Mouse (Mus musculus): ENCODE measurements around the gene Vmn1r61. TPM values are rescaled to one million over a fixed set of nuclear protein-coding genes. Genes with fewer than 3 reads are reported as not detected.

The Vmn1r61 gene
- polyA plus RNA-seq (2014; fragmentation: Nextera tagmentation; extraction: Ambion mirVana): not detected in 2 replicates

DNA sequence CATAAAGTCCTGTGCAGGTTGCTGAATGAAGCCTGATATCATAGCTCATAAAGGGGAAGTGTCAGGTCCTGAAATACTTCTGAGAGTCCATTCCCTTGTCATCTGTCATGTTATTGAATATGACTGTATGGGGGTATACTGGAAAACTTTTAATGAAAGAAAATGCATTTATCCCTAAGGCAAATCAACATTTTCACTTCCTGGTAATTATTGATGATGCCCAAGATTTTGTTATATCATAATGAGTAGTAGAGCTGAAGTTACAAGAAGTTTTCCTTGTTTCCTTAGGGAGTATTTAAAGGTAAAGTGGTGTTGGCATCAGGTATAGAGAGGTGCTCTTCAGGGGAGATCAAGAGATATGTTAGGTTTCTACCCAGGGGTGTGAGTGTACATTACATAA is at the start of gene Vmn1r61:
Vmn1r61 (minus strand) TSS at position 101 of the 400 bp plus-strand sequence.
- H3K9ac ChIP-seq (ENCODE audit: low read depth, low read length): no peak within 1 kb of the TSS
- no peak within 1 kb of the TSS for H3K4me3 ChIP-seq (ENCODE audit: low read depth, low read length)
- H3K27me3 ChIP-seq (replicated peaks; ENCODE audit: control insufficient read depth, insufficient read depth, low read length): no peaks in the 10 kb centered on the region
- no peaks in the 10 kb centered on the region for H3K4me1 ChIP-seq (ENCODE audit: control insufficient read depth, insufficient read depth, low read length)
- no peak within 1 kb of the TSS for H3K27ac ChIP-seq (replicated peaks; ENCODE audit: low read depth, low read length)
- peaks cover 4% of the 10 kb centered on the region; the same call in 1 of the 2 replicates for H3K9me3 ChIP-seq (ENCODE audit: control insufficient read depth, low read length)
- DNase-seq (ENCODE audit: low spot score) (no peak), ATAC-seq (ENCODE audit: low read depth) (no peak)
- H3K36me3 ChIP-seq (ENCODE audit: control insufficient read depth, insufficient read depth, low read length): no peaks in the 10 kb centered on the region
- no peak within 1 kb of the TSS for H3K4me2 ChIP-seq (ENCODE audit: low read depth, low read length)

Other genes with a start within 250 kb of the Vmn1r61 start
- gene Vmn1r58, start 199.9 kb downstream of the Vmn1r61 start, polyA plus RNA-seq (2014; fragmentation: Nextera tagmentation; extraction: Ambion mirVana): not detected in 2 replicates
- not detected in 2 replicates for gene Vmn1r59, start 156.5 kb downstream of the Vmn1r61 start, polyA plus RNA-seq (2014; fragmentation: Nextera tagmentation; extraction: Ambion mirVana)
- gene Vmn2r28, start 119.3 kb downstream of the Vmn1r61 start, polyA plus RNA-seq (2014; fragmentation: Nextera tagmentation; extraction: Ambion mirVana): not detected in 2 replicates
- gene Vmn1r60, start 66.0 kb downstream of the Vmn1r61 start, polyA plus RNA-seq (2014; fragmentation: Nextera tagmentation; extraction: Ambion mirVana): not detected in 2 replicates
- gene Vmn1r62, start 60.3 kb upstream of the Vmn1r61 start, polyA plus RNA-seq (2014; fragmentation: Nextera tagmentation; extraction: Ambion mirVana): not detected in 2 replicates
- not detected in 2 replicates for gene Vmn1r63, start 192.2 kb upstream of the Vmn1r61 start, polyA plus RNA-seq (2014; fragmentation: Nextera tagmentation; extraction: Ambion mirVana)

All from embryonic facial prominence, embryonic 14.5 days (tissue).